In the genomic region with DNA sequence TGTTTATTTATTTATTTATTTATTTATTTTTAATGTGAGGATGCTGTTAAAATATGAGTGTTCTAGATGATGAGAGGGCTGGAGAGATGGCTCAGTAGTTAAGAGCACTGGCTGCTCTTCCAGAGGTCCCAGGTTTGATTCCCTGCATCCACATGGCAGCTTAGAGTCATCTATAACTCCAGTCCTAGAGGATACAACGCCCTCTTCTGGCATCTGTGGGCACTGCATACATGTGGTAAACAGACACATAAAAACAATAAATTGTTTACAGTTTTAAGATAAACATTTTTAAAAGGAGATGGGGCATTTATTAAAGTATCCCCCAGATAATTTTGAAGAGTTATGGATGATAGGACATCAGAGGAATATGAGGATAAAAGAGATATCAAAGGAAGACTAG, we compare ENCODE assay signal across 16 mouse cellular contexts. TPM values are rescaled to one million over a fixed set of nuclear protein-coding genes. Genes with fewer than 3 reads are reported as not detected.
DNase-seq lines count a peak whose midpoint lies in the region; ATAC-seq and TF ChIP-seq lines count a peak whose summit lies in the region.
"Had no signal": no experiment of that assay in that cellular context is flagged by ENCODE, and none has a peak within 500 bp of the region (broad histone marks: within the 10 kb centered on the region; RNA-seq: fewer than 3 reads in every experiment).

No protein-coding gene starts in this region.

- no peak overlapping the region for H3K27ac ChIP-seq in left cerebral cortex, adult 2 months
- no peak overlapping the region for H3K27ac ChIP-seq in forebrain, embryonic 15.5 days (replicated peaks)
- H3K27ac ChIP-seq: heart, embryonic 13.5 days had no signal

- DNase-seq in left cerebral cortex, adult 2 months (ENCODE audit: extremely low spot score in 1 of 2, low spot score in 2 of 2) = no peak
- no peak for DNase-seq in left cerebral cortex, postnatal 36 days (ENCODE audit: low spot score in 2 of 2)
- DNase-seq in 416B (ENCODE audit: low read depth) (peak; percentile 56), ZHBTc4 (ENCODE audit: low read depth, low spot score) (peak; percentile 53)
- DNase-seq in B cell, adult 2 months = peak; percentile 75 to 76
- no peak for DNase-seq in spleen, postnatal 36 days (ENCODE audit: low spot score in 2 of 2)
- DNase-seq: adrenal gland, adult 8-10 months; kidney, adult 2 months; lung, postnatal 14 days; midbrain, embryonic 14.5 days had no signal

- H3K9ac ChIP-seq in forebrain, embryonic 15.5 days (replicated peaks) = no peak overlapping the region

- no peaks in the 10 kb centered on the region for H3K27me3 ChIP-seq in forebrain, embryonic 15.5 days
- H3K27me3 ChIP-seq: limb, embryonic 12.5 days; Patski had no signal

- H3K36me3 ChIP-seq in forebrain, embryonic 15.5 days = no peaks in the 10 kb centered on the region
- H3K36me3 ChIP-seq: forebrain, embryonic 10.5 days; heart, embryonic 13.5 days; limb, embryonic 12.5 days had no signal

- intact Hi-C loops in left cerebral cortex, adult 2 months (cut with DNase I) = no loop called here
- intact Hi-C loops in left cerebral cortex, postnatal 36 days (cut with DNase I) = no loop called here

- H3K4me2 ChIP-seq in forebrain, embryonic 15.5 days (replicated peaks) = no peak overlapping the region

- peak; percentile 34 for TF ChIP-seq CTCF in left cerebral cortex, adult 2 months (IDR thresholded peaks at IDR 0.05)

- ATAC-seq in forebrain, embryonic 15.5 days (replicated peaks) = no peak
- ATAC-seq in erythroid progenitor cell, adult 5-6 weeks (replicated peaks; ENCODE audit: low FRiP score, poor library complexity, severe bottlenecking) = no peak

- H3K4me1 ChIP-seq in forebrain, embryonic 15.5 days = no peaks in the 10 kb centered on the region

- H3K9me3 ChIP-seq in forebrain, embryonic 15.5 days = no peaks in the 10 kb centered on the region
- H3K9me3 ChIP-seq: forebrain, embryonic 10.5 days; heart, embryonic 13.5 days; limb, embryonic 12.5 days had no signal

- WGBS in forebrain, embryonic 15.5 days = 42% methylated on average over 1 of the region's 1 CpGs

- no peak overlapping the region for H3K4me3 ChIP-seq in left cerebral cortex, adult 2 months
- no peak overlapping the region for H3K4me3 ChIP-seq in forebrain, embryonic 15.5 days

RNA-seq across cellular contexts. Expression of gene Wipf1, which starts 10.2 kb away (rescaled TPM):
- 1 to 10 TPM; 7.4 to 7.9 TPM for total RNA-seq in left cerebral cortex, adult 2 months (2021)
- 1 to 10 TPM; 7.7 to 8.2 TPM for total RNA-seq in left cerebral cortex, postnatal 36 days (2021)
- 1.9 and 2.1 TPM in 2 replicates for polyA plus RNA-seq in forebrain, embryonic 15.5 days (2015; fragmentation: Nextera tagmentation; extraction: Ambion mirVana)
- total RNA-seq in erythroid progenitor cell, adult 5-6 weeks (2015; ENCODE audit: low replicate concordance) = 12.6 and 13.3 TPM in 2 replicates
- 3.6 and 3.7 TPM in 2 replicates for total RNA-seq in erythroid progenitor cell, adult 5-6 weeks (2017; ENCODE audit: low replicate concordance)

RNA-seq across cellular contexts. Expression of gene Chrna1, which starts 40.4 kb away (rescaled TPM):
- under 1 TPM; 0.12 to 0.25 TPM for total RNA-seq in left cerebral cortex, adult 2 months (2021)
- total RNA-seq in left cerebral cortex, postnatal 36 days (2021) = under 1 TPM; 0.09 to 0.10 TPM
- 0.11 TPM in 2 replicates for polyA plus RNA-seq in forebrain, embryonic 15.5 days (2015; fragmentation: Nextera tagmentation; extraction: Ambion mirVana)
- 0.84 and 1.4 TPM in 2 replicates for total RNA-seq in erythroid progenitor cell, adult 5-6 weeks (2015; ENCODE audit: low replicate concordance)
- not detected in 2 replicates for total RNA-seq in erythroid progenitor cell, adult 5-6 weeks (2017; ENCODE audit: low replicate concordance)
- polyA plus RNA-seq: kidney, adult 2 months had no signal

Comparison
In these comparisons a context has a peak if more than half of its experiments do, and no peak if none do; other contexts are left out.
1. DNase-seq: peak in 416B (single experiment), B cell, adult 2 months (2 of 2) and ZHBTc4 (single experiment); none in left cerebral cortex, adult 2 months (0 of 2), left cerebral cortex, postnatal 36 days (0 of 2) and spleen, postnatal 36 days (0 of 2).